Mouse (Mus musculus) thymus, adult 2 months (tissue): ENCODE measurements around the gene Wwox. TPM values are rescaled to one million over a fixed set of nuclear protein-coding genes. Genes with fewer than 3 reads are reported as not detected.

Source experiments
- DNase-seq: peaks from one replicate; pipeline ENCODE4 v3.0.0; 2021
- H3K27ac ChIP-seq: fragments of 200-500 bp; 2 replicates; pipeline ENCODE4 v1.5.1; 2012; ENCODE audit warnings: low read length, control low read depth; ENCODE audit not compliant: control insufficient read depth, insufficient read depth
- H3K27me3 ChIP-seq: fragments of 200-500 bp; 2 replicates; pipeline ENCODE4 v1.6.1; 2012; ENCODE audit warnings: mild to moderate bottlenecking, low read length, moderate library complexity, mixed read lengths; ENCODE audit not compliant: control insufficient read depth, insufficient read depth
- H3K36me3 ChIP-seq: fragments of 200-500 bp; 2 replicates; pipeline ENCODE4 v1.6.1; 2012; ENCODE audit warnings: mild to moderate bottlenecking, low read length, moderate library complexity; ENCODE audit not compliant: control insufficient read depth, insufficient read depth
- H3K4me1 ChIP-seq: fragments of 200-500 bp; replicated peaks from 2 replicates; pipeline ENCODE4 v1.6.1; 2012; ENCODE audit warnings: low read length; ENCODE audit not compliant: control insufficient read depth, insufficient read depth
- H3K4me3 ChIP-seq: fragments of 200-500 bp; 2 replicates; pipeline ENCODE4 v1.5.1; 2012; ENCODE audit warnings: mild to moderate bottlenecking, low read length, control low read depth, moderate library complexity; ENCODE audit not compliant: control insufficient read depth, insufficient read depth
- CTCF ChIP-seq: fragments of 200-500 bp; IDR thresholded peaks from 2 replicates; pipeline ENCODE4 v1.5.1; 2012; ENCODE audit warnings: mild to moderate bottlenecking, control low read depth, low read length, moderate library complexity, borderline replicate concordance; ENCODE audit not compliant: control insufficient read depth, poor library complexity, insufficient read depth; ENCODE audit errors: extremely low read depth
- POLR2A ChIP-seq: fragments of 200-500 bp; IDR thresholded peaks from 2 replicates; pipeline ENCODE4 v1.6.1; 2012; ENCODE audit warnings: mild to moderate bottlenecking, low read length, control low read depth, moderate library complexity; ENCODE audit not compliant: control insufficient read depth, poor library complexity, insufficient read depth; ENCODE audit errors: extremely low read depth
- WGBS: fragments of 180-500 bp; shearing (Covaris S2); methylation state at CpG from one replicate; pipeline ENCODE4 v1.1.7; 2018; 5-methylcytosine and 5-hydroxymethylcytosine counted together
- polyA plus RNA-seq: library from polyadenylated mRNA; depleted of rRNA; stranded (reverse); fragments of >200 nt; gene quantifications from 2 replicates; pipeline ENCODE4 v1.2.3, GENCODE M21; 2012

Gene Wwox
- polyA plus RNA-seq, 1 experiment = 8.4 TPM

- peak overlapping the region; percentile 21; the same call in 1 of the 2 replicates for H3K27ac ChIP-seq
- H3K27me3 ChIP-seq = no peaks in the 10 kb centered on the region
- peaks cover 26% of the 10 kb centered on the region for H3K4me1 ChIP-seq
- no peaks in the 10 kb centered on the region for H3K36me3 ChIP-seq
- H3K4me3 ChIP-seq = no peak overlapping the region
- 72% methylated on average over 16 of the region's 16 CpGs for WGBS
- no peak for TF ChIP-seq POLR2A
- TF ChIP-seq CTCF = no peak
- DNase-seq = no peak
Measured at GRCm38 (mm10) chr8:114889578-114890374, 450.3 kb downstream of the Wwox start.

GRCm38 (mm10) chr8:114890478-114890877, 451.0 kb downstream of the Wwox start:
- DNase-seq = no peak
- Histone ChIP-seq H3K27ac (0 out of 2 replicates have a peak overlapping the region, but pooled peaks have one; percentile 25), H3K27me3 (no peaks in the 10 kb centered on the region), H3K36me3 (no peaks in the 10 kb centered on the region), H3K4me1 (peaks cover 23% of the 10 kb centered on the region), H3K4me3 (no peak overlapping the region)
- 30% methylated on average over 5 of the region's 5 CpGs for WGBS
- TF ChIP-seq POLR2A (no peak), CTCF (no peak)

GRCm38 (mm10) chr8:114891252-114891651, 451.8 kb downstream of the Wwox start:
- TF ChIP-seq POLR2A = no peak
- no peak for TF ChIP-seq CTCF
- Histone ChIP-seq H3K4me3 (no peak overlapping the region), H3K36me3 (no peaks in the 10 kb centered on the region), H3K27me3 (no peaks in the 10 kb centered on the region), H3K4me1 (peaks cover 23% of the 10 kb centered on the region), H3K27ac (no peak overlapping the region)
- no peak for DNase-seq
- 76% methylated on average over 4 of the region's 4 CpGs for WGBS

GRCm38 (mm10) chr8:114897432-114897831, 458.0 kb downstream of the Wwox start:
- no peak for DNase-seq
- no peaks in the 10 kb centered on the region for H3K4me1 ChIP-seq
- no peaks in the 10 kb centered on the region for H3K36me3 ChIP-seq
- no peak overlapping the region for H3K27ac ChIP-seq
- TF ChIP-seq POLR2A (no peak), CTCF (no peak)
- H3K27me3 ChIP-seq = no peaks in the 10 kb centered on the region
- H3K4me3 ChIP-seq = no peak overlapping the region
- WGBS = 93% methylated on average over 8 of the region's 8 CpGs

GRCm38 (mm10) chr8:114899157-114899556, 459.7 kb downstream of the Wwox start:
- DNase-seq = no peak
- Histone ChIP-seq H3K4me3 (no peak overlapping the region), H3K27ac (no peak overlapping the region), H3K36me3 (no peaks in the 10 kb centered on the region), H3K27me3 (no peaks in the 10 kb centered on the region), H3K4me1 (no peaks in the 10 kb centered on the region)
- no peak for TF ChIP-seq CTCF
- TF ChIP-seq POLR2A = no peak
- WGBS = 97% methylated on average over 12 of the region's 12 CpGs

GRCm38 (mm10) chr8:114902584-114902983, 463.1 kb downstream of the Wwox start:
- WGBS = 94% methylated on average over 5 of the region's 5 CpGs
- no peaks in the 10 kb centered on the region for H3K27me3 ChIP-seq
- H3K4me3 ChIP-seq = no peak overlapping the region
- no peaks in the 10 kb centered on the region for H3K4me1 ChIP-seq
- no peak overlapping the region for H3K27ac ChIP-seq
- DNase-seq = no peak
- no peak for TF ChIP-seq CTCF
- no peak for TF ChIP-seq POLR2A
- H3K36me3 ChIP-seq = no peaks in the 10 kb centered on the region

GRCm38 (mm10) chr8:114908086-114908485, 468.6 kb downstream of the Wwox start:
- Histone ChIP-seq H3K4me3 (no peak overlapping the region), H3K27me3 (no peaks in the 10 kb centered on the region), H3K4me1 (no peaks in the 10 kb centered on the region), H3K36me3 (no peaks in the 10 kb centered on the region), H3K27ac (no peak overlapping the region)
- no peak for DNase-seq
- WGBS = 98% methylated on average over 8 of the region's 8 CpGs
- TF ChIP-seq POLR2A (no peak), CTCF (no peak)
